Mouse (Mus musculus) WW6 (cell line): ENCODE measurements around the gene Ppp1r1b.

ENCODE experiments used
- DNase-seq: peaks from one replicate; pipeline ENCODE4 v3.0.0-alpha.2; 2013; ENCODE audit warnings: low read depth, low spot score

The Ppp1r1b gene

DNA sequence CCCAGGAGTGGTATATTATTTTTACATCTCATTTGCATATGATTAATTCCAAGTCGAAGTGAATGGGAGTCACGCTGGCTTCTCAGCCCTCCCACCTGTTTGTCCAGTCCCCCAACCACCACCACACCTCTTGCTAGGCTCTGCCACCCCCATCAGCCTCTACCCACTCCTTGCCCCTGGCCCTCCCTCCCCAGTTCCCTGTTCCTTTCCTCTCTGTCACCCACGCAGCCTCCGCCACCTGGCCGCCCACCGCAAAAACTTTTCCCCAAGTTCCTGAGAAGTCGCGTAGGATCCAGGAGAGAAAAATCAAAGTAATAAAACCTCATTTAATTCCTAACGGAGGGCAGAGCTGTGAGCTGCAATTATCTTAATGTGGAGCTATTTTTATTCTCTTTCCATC, 2.0 kb upstream of the Ppp1r1b start:
- DNase-seq = no peak

DNA sequence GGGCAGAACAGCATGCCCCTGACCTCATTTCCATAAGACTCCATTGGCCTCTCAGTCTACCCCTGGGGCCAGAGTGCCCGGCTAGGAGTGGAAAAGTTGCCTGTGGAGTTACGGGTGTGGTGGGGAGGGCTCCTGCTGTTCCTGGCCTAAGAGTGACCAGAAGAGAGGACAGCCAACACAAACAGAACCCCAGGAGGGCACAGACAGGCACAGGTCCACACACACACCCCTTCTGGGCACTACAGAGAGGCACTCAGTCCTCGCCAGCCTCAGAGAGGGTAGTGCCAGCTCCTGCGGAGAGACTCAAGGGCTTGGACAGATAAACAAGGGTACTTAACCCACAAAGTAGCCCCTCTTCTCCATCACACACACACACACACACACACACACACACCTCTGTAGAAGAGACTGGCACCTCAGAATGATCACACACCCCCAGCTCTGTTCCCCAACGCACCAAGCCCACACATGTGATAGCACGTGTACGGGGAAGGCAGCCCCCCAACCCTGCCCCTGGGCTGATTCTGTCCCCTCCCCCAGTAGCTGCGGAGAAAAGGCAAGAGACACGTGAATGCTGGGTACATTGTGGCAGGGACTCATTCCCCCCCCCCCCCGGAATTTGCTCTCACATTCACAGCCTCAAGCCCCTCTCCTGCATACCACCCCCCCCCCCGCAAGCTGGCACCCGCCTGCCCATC, 670 bp upstream of the Ppp1r1b start:
- DNase-seq = no peak

DNA sequence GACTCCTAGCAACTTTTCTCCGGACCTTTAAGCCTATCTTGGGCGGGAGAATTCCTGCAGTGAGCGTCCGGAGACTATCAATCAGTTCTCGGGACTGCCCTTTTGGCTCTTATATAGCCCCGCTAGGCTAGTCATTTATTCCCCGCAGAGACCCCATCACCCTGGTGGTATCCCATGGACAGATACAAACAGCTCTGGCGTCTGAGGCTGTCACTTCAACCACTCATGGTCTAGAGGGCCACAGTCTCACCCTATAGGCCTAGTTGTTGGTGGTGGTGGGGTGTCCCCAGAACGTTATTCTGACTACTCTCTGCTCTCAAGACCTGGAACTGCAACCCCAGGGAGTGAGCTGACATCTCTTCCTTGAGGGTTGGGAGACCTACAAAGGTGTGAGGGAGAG, 1.1 kb downstream of the Ppp1r1b start:
- no peak for DNase-seq

DNA sequence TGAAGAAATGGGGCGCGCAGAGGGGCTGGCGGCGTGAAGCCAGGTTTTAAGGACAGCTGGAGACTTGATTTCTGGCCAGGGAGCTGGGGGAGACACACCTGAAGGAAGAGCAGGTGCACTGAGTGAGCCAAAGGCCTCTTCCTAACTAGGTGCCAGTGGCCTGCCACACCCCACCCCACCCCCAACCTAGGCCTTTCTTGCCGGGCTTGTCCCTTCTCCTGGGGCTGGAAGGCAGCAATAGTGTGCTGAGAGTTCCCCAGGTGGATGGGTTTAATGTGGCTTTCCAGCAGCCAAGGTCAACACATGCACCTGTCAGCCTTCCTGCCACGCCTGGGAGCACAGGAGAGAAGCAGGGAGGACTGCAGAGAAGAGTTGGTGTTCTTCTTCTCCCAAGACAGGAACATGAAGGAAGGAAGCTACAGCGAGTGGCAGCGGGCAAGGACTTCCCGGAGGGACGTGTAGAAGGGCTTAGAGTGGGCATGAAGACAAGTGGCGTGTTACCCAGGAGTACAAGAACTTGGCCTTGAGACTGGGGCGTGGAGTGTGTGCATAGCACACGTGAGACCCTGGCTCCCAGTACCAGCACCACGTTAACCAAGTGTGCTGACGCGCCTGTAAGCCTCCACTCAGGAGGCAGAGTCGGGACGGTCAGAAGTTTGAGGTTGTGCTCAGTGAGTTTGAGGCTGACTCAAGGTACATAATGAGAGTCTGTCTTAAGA, 4.2 kb downstream of the Ppp1r1b start:
- no peak for DNase-seq

DNA sequence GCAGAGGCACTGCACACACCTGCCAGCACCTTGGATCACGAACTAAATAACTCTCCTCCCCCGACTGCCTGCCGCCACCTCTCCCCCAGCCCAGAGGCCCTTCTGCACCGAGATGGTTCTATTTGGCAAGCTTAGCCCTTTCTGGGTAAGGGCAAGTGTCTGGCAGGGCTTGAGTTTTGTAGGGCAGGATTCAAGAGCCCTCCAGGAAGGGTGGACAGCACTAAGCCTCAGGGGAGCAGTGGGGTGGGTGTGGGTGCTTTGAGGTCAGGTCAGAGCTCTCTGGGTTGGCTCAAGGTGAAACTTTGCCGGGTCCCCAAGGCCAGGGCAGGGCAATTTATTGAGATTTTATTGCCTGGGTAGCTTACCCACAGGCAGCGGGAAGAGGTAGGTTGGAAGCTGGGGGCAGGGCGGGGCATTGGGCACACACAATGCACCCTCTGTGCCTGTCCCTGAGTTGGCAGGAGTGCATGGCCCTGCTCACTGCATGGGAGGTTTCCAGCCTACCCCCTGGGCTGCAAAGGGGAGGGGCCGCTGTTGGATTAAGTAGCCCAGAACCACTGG, 5.5 kb downstream of the Ppp1r1b start:
- no peak for DNase-seq

DNA sequence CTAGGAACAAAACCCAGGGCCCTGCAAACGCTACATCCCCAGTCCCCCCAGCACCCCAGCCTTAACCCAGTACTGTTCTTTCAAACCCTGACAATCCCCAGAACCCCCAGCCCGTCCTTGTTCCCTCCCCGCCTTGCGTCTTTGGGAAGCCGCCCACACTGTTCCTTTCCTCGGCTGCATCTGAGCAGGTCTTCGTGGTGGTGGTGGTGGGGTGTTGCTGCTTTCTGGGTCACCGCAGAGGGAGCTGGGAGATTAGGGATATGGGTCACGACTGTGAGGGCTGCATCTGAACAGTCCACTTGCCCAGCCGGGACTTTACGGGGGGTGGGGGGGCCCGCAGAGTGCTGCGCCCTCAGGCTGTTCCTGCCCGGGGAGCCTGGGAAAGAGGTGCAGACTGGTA, 6.2 kb downstream of the Ppp1r1b start:
- no peak for DNase-seq

DNA sequence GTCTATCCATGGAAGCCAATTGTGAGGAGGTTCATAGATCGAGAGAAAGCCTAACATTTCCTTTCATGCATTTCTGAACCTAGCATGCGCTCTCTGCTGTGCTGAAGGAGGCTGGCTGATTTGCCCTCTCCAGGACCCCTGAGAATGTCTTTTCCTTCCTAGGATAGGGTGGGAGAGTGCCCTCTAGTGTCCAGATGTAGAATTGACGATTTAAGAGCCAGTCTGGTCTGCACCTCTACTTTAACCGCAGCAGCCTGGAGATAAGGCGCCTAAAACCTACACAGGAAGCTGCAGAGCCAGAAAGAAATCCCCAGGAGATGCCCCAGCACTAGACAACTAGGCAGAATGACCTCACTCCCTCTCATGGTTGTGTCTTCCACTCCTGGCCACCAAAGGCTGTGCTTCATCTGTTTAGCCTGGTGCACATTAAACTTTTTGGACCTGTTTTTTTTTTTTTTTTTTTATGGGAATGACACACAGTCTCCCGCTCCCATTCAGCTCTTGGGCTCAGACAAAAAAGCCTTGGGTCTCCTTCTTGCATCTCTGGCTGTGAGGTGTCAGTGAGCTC, 7.6 kb downstream of the Ppp1r1b start:
- DNase-seq = peak; percentile 88

DNA sequence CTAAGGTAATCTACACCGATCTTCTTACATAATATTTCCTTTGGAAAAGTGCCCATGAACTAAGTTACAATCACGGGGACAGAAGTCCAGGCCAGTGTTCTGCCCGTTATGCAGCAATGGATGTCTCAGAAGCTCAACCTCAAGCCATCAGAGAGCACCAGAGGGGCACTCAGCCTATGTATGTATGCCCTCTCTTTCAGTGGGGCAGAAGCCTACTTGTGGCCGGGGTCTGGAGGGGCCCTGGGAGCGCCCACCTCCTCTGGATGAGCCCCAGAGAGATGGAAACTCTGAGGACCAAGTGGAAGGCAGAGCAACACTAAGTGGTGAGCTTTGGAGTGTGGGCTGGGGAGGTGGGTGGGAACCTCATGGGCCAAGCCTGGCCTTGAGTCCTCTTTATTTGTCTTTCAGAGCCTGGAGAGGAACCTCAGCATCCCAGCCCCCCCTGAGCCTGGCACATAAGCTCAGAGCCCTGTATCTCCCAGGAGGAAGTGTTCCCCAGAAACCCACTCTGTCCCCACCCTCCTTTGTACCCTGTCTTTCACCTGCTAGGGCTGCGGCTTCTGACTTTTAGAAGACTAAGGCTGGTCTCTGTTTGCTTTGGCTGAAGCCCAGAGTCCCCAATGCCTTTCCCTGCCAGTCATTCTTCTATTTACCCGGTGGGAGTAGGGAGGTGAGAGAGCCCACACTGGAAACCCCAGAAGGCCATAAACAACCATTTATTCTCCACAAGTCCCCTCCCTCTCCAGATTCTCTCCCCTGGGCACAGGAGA, 8.6 kb downstream of the Ppp1r1b start:
- DNase-seq = no peak

DNA sequence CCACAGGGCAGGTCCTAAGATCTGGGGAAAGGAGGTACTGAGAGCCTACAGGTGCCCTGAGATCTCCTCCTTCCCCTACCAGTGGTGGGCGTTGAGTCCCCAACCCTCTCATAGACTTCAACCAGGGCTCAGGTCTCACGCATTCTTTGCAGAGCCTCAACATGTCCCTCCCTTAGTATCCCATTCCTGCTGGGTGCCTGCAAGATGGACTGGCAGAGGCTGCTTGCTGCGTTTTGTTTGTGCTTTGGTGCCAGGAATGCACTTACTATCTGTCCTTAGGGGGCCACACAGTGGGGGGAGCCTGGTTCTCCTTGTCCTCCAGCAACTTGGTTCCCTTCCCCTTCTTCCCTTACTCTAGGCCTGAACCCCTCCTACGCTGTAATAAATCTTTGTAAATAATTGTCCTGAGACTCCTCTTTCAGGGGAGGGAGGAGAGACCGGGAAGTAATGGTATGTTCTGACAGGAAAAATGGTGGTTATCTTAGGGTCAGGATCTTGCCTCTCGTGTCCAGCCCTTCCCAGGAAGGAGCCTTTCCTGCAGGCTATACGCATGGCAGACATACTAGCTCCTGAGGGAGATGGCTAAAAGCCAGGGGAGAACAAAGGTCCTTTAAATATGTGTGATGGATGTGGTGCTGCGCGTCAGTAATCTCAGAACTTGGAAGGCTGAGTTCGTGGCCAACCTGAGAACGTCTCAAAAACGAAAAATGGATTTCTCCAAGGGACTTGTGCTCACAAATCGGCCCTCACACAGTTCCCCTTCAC, 9.4 kb downstream of the Ppp1r1b start:
- DNase-seq = no peak

DNA sequence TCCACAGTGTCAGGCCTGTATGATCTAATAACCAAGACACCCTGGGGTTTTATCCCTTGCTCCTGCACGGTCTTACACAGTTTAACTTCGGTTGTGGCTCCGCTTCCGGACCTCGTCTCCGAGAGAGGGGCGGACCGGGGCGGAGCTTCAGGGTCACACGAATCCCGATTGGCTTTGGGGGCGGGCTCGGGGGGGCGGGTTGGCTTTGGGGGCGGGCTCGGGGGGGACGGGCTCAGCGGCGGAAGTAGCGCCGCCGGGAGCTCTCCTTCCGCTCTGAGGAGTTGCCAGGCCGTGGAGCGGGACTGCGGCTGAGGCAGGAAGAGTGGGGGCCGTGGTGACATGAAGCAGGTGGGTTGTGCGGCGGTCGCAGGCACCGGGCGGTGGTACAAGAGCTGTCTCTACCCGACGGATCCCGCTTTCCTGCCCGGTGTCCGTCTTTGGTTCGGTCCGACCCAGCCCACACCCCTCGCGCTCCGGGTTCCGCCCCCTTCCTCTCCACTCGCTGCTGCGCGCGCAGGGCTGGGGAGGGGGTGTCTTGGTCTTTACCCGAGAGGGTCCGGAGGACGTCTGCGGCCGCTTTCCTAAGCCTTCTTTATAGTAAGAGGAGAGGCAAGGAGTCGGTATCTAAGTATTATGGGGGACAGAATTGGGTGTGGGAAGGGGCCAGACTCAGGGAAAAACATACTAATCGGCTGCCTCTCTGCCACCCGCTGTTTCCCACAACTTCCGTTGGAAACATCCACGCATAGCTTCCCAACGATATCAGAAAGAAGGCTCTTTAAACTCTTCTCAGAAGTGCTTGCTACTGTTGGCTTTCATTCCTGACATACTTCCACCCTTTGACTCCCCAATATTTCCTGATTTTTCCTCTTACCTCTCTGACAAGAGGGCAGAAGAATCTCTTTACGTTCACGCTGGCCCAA, 10.2 kb downstream of the Ppp1r1b start, which contains the start of gene Stard3:
Gene Stard3 (plus strand): TSS at position 208 of the 923 bp plus-strand sequence.
- DNase-seq = peak; percentile 81

DNA sequence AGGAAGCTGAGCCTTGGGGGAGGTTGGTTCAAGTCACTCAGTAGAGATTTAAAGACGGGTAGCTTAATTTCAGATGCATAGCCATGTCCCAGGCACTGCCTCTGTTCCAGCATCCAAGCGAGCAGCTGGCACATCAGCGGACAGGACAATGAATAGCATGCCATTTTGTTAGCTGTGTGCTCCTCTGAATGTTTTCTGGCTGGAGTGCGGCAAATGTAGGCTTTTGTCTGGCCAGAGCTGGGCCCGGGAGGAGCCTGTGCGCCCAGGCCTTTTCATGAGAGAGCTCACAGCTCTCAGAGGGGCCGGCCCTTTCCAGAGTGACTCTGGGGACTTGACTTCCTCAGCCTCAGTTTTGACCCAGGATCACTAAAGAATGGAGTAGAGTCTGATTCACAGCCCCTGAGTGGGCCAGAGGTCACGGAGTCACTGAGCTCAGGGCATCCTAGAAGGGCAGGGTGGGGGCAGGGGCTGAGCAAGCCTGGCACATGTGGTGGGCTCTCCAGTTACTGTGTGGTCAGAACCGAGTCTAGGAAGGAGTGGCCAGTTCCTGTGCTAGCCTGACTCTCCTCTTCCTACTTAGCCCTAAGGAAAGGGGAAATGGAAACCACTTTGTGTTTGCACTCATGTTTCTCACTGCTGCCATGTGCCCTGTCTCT, 12.8 kb downstream of the Ppp1r1b start:
- no peak for DNase-seq

DNA sequence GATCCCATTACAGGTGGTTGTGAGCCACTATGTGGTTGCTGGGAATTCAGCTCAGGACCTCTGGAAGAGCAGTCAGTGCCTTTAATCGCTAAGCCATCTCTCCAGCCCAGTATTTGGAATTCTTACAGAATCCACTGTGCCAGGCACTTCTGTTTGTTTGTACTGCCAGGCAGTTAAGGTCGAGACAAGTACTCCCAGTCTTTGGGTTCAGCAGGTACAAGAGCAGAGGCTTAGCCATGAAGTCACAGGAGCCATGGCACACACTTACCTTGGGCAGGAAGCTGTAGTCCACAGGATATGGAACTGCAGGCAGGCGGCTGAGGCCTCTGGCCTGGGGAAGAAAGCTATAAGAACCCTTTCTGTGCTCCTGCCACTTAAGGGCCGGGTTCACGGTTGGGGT, 15.6 kb downstream of the Ppp1r1b start:
- no peak for DNase-seq

DNA sequence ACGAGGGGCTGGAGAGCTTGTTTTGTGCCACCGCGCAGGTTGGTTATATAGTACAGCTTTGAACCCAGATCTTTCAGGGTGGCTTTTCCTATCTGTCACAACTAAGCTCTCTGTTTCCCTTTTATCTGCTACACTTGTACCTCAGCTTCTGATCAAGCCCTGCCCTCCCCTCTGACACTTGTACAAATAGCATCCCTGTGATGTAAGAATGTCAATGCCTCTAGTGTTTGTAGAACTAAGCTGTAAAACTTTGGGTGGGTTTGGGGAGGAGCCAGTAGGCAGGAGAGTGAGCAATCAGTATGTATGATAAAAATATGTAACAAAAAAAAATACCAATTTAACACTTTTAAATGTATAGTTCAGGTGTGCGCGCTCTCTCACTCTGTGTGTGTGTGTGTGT, 16.2 kb downstream of the Ppp1r1b start:
- no peak for DNase-seq

DNA sequence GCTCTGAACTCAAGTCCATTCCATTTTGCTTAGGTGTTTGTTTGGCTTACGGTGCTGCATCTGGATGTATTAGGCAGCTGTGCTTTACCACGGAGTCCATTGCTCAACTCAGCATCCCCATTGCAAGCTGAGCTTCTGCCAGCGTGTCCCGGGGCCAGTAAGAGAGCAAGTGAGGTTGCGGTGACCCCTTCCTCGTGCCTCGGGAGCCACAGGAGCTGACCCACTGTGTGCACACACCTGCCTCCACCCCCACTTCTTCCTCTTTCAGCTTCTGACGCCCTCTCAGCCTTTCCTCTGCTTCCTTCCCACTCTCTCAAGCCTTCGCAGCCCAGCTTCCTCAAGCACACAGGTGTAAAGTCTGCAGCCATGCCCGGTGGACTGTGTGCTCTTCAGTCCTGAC, 18.1 kb downstream of the Ppp1r1b start:
- no peak for DNase-seq

DNA sequence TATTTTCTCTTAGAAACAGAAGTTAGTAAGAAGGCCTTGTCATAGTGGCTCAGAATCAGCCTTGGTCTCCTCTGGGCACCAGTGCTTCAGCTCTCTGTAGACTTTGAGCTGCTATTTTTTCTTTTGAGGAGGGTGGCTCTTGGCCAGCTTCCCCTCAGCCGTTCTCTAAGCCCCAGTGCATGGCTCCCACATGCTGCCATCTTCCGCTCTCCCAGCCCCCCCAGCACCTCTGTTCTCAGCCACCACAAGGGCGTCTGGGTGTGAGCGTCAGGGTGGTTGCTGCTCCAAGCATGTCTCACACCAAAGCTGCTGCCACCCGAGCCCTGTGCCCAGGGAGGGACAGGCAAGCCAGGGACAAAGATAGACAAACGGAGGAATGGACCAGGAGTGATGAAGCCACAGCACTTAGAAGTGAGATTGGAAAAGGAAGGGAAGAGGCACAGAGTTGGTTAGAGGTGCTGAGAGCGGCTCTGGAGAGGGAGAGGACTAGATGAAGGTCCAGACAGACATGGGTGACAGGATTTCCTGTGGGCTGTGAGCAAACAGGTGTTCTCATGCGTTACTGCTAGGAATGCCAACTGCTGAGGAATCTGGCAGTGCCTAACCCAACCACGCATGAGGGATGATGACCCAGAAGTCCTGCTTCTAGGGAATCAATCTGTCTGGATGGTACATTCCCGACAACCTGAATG, 19.1 kb downstream of the Ppp1r1b start:
- DNase-seq = no peak

DNA sequence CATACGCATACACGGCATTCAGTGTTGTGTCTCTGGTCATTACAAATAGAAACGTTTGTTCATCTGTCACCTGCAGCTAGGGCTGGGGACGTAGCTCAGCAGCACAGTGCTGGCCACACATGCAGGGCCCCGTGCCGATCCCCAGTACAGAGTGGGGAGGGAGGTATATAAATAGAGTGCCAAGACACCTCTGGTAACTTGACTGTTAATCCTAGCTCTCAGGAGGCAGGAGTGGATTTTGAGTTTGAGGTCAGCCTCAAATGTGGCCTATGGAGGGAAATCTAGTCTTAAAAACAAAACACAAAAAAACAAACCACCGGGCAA, 19.6 kb downstream of the Ppp1r1b start:
- DNase-seq = no peak

DNA sequence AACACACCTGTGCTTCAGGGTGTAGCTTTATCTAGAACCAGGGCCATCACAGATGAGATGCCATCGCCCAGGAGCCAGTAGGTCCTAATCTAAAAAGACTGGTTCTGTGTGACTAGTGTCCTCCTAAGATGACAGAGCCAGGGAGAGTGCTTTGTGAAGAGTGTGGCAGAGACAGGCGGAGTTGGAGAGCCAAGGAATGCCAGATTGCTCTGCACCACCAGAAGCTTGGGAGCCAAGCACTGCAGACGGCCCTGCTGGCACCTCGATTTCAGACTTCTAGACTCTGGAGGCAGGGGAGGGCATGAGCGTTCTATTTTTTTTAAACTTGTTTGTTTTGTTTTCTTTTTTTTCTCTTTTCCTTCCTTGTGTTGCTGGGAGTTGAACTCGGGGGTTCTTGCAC, 21.1 kb downstream of the Ppp1r1b start:
- no peak for DNase-seq

DNA sequence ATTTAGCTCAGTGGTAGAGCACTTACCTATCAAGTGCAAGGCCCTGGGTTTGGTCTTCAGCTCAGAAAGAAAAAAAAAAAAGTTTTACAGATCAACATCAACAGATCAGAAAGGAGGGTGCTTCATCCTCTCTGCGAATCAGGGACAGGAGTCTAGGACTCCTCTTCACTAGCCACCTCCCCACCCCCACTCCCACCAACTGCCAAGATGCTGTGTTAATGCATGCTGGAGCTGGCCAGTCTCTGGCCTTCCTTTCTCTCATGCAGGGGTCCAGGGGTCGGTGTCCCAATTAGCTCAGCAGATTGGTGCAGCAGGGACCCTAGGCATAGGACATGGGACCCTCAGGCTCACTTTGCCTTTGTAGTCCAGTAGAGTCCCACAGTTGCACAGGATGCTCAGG, 22.4 kb downstream of the Ppp1r1b start:
- DNase-seq = no peak

DNA sequence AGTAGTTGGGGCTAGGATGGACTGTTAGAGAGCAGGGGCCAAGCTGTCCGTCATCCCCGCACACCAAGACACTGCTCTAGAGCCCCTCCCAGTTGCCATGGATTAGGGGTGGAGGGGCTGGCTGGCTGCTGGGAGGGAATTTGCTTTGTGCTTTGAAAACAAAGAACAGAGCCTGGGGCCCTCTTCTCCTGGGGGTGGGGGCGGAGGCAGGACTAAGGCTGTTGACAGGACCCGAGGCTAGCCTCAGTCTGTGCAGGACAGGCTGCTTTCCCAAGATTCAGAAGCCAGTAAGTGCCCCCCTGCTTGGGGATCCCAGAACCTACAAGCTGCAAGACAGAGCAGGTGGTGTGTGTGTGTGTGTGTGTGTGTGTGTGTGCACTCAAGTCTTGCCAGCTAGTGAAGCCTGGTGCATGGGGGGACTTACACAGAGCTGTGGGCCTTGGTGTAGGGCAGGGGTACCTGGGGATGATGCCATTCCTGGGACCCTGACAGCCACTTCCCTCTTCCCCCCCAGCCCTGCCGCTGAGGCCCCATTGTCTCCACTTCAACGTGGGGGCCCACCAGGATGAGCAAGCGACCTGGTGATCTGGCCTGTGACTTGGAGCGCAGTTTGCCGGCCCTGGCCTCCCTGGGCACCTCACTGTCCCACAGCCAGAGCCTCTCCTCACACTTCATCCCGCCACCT, 23.5 kb downstream of the Ppp1r1b start:
- DNase-seq = no peak
